20 mouse cellular contexts compared by ENCODE assay signal in the genomic region with DNA sequence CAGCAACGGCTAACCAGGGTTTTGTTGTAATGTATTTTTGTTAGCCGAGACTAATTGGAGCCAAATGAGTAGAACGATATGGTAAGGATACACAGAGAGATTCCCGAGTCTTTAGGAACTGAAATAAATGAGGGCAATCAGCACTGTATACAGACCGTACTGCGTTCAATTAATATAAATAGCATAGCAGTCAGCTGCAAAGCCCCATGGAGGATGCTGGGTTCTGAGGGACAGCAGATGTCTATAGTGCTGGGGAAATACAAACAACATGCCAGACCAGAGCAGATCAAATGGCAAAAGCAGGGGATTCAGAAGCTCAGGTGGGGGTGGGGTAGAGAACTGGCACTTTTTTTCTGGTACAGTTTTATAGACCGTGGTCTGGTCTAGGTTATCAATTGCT. TPM values are rescaled to one million over a fixed set of nuclear protein-coding genes. Genes with fewer than 3 reads are reported as not detected.
DNase-seq lines count a peak whose midpoint lies in the region; ATAC-seq and TF ChIP-seq lines count a peak whose summit lies in the region.
"Had no signal": no experiment of that assay in that cellular context is flagged by ENCODE, and none has a peak within 500 bp of the region (broad histone marks: within the 10 kb centered on the region; RNA-seq: fewer than 3 reads in every experiment).

No protein-coding gene starts in this region.

- no peak for TF ChIP-seq CTCF in forebrain, postnatal 0 days (IDR thresholded peaks at IDR 0.05; ENCODE audit: low read depth)
- TF ChIP-seq CTCF in left cerebral cortex, adult 2 months (IDR thresholded peaks at IDR 0.05), result no peak
- TF ChIP-seq CTCF in liver, postnatal 0 days (IDR thresholded peaks at IDR 0.05; ENCODE audit: low read depth), result no peak

- H3K36me3 ChIP-seq in forebrain, postnatal 0 days (ENCODE audit: insufficient read depth), result no peaks in the 10 kb centered on the region
- H3K36me3 ChIP-seq in forebrain, embryonic 13.5 days (ENCODE audit: poor library complexity, severe bottlenecking), result no peaks in the 10 kb centered on the region
- H3K36me3 ChIP-seq in neural tube, embryonic 11.5 days (ENCODE audit: control insufficient read depth, insufficient read depth, low read length), result no peaks in the 10 kb centered on the region
- H3K36me3 ChIP-seq in neural tube, embryonic 15.5 days, result no peaks in the 10 kb centered on the region
- H3K36me3 ChIP-seq in embryonic facial prominence, embryonic 15.5 days, result no peaks in the 10 kb centered on the region
- H3K36me3 ChIP-seq in liver, postnatal 0 days (replicated peaks; ENCODE audit: insufficient read depth, low read length), result no peaks in the 10 kb centered on the region
- H3K36me3 ChIP-seq: heart, embryonic 12.5 days had no signal

- no peaks in the 10 kb centered on the region for H3K9me3 ChIP-seq in forebrain, postnatal 0 days (ENCODE audit: low read length)
- H3K9me3 ChIP-seq in forebrain, embryonic 13.5 days (replicated peaks), result no peaks in the 10 kb centered on the region
- no peaks in the 10 kb centered on the region for H3K9me3 ChIP-seq in neural tube, embryonic 11.5 days (ENCODE audit: control insufficient read depth, low read length)
- H3K9me3 ChIP-seq in neural tube, embryonic 15.5 days (replicated peaks), result no peaks in the 10 kb centered on the region
- H3K9me3 ChIP-seq in embryonic facial prominence, embryonic 15.5 days (replicated peaks), result no peaks in the 10 kb centered on the region
- H3K9me3 ChIP-seq in liver, postnatal 0 days (ENCODE audit: low read length), result no peaks in the 10 kb centered on the region
- H3K9me3 ChIP-seq: heart, embryonic 12.5 days; megakaryocyte, embryonic 14.5 days had no signal

- no peaks in the 10 kb centered on the region for H3K27me3 ChIP-seq in forebrain, postnatal 0 days (ENCODE audit: insufficient read depth, low read length)
- no peaks in the 10 kb centered on the region for H3K27me3 ChIP-seq in forebrain, embryonic 13.5 days
- no peaks in the 10 kb centered on the region for H3K27me3 ChIP-seq in neural tube, embryonic 11.5 days (ENCODE audit: control insufficient read depth, insufficient read depth, low read length)
- H3K27me3 ChIP-seq in neural tube, embryonic 15.5 days (replicated peaks), result no peaks in the 10 kb centered on the region
- H3K27me3 ChIP-seq in embryonic facial prominence, embryonic 15.5 days, result no peaks in the 10 kb centered on the region
- no peaks in the 10 kb centered on the region for H3K27me3 ChIP-seq in liver, postnatal 0 days (ENCODE audit: insufficient read depth, low read length)
- H3K27me3 ChIP-seq: heart, embryonic 12.5 days; megakaryocyte, embryonic 14.5 days had no signal

- no peak overlapping the region for H3K9ac ChIP-seq in forebrain, postnatal 0 days
- no peak overlapping the region for H3K9ac ChIP-seq in forebrain, embryonic 13.5 days
- no peak overlapping the region for H3K9ac ChIP-seq in neural tube, embryonic 11.5 days (ENCODE audit: low read length)
- no peak overlapping the region for H3K9ac ChIP-seq in neural tube, embryonic 15.5 days (replicated peaks)
- H3K9ac ChIP-seq in embryonic facial prominence, embryonic 15.5 days, result no peak overlapping the region
- H3K9ac ChIP-seq in liver, postnatal 0 days (replicated peaks), result no peak overlapping the region
- H3K9ac ChIP-seq: heart, embryonic 12.5 days; liver, embryonic 14.5 days had no signal

- intact Hi-C loops in left cerebral cortex, adult 2 months (cut with DNase I), result no loop called here

- no peak overlapping the region for H3K4me3 ChIP-seq in forebrain, postnatal 0 days (ENCODE audit: low read depth, low read length)
- H3K4me3 ChIP-seq in forebrain, embryonic 13.5 days, result no peak overlapping the region
- H3K4me3 ChIP-seq in neural tube, embryonic 11.5 days (ENCODE audit: low read depth, low read length), result no peak overlapping the region
- no peak overlapping the region for H3K4me3 ChIP-seq in neural tube, embryonic 15.5 days (replicated peaks)
- H3K4me3 ChIP-seq in embryonic facial prominence, embryonic 15.5 days (replicated peaks), result no peak overlapping the region
- no peak overlapping the region for H3K4me3 ChIP-seq in left cerebral cortex, adult 2 months
- H3K4me3 ChIP-seq in liver, postnatal 0 days (ENCODE audit: low read depth, low read length), result no peak overlapping the region
- H3K4me3 ChIP-seq: heart, embryonic 12.5 days; megakaryocyte, embryonic 14.5 days had no signal

- no peak for TF ChIP-seq EP300 in liver, postnatal 0 days (IDR thresholded peaks at IDR 0.05; ENCODE audit: low read depth)

- no peak for DNase-seq in forebrain, postnatal 0 days
- no peak for DNase-seq in neural tube, embryonic 11.5 days (ENCODE audit: low spot score)
- no peak for DNase-seq in left cerebral cortex, adult 2 months (ENCODE audit: extremely low spot score in 1 of 2, low spot score in 2 of 2)
- no peak for DNase-seq in liver, postnatal 0 days
- DNase-seq: adrenal gland, adult 8-10 months; B cell, adult 2 months; cerebellum, adult 18-20 months; heart, postnatal 36 days; kidney, adult 2 months; layer of hippocampus, postnatal 36 days; left cerebral cortex, postnatal 4 days; lung, postnatal 14 days; thymus, adult 18-20 months had no signal

- H3K4me1 ChIP-seq in forebrain, postnatal 0 days (ENCODE audit: insufficient read depth), result 0 out of 2 replicates have a peak, but pooled peaks cover 3% of the 10 kb centered on the region
- 0 out of 2 replicates have a peak, but pooled peaks cover 2% of the 10 kb centered on the region for H3K4me1 ChIP-seq in forebrain, embryonic 13.5 days
- 0 out of 2 replicates have a peak, but pooled peaks cover 2% of the 10 kb centered on the region for H3K4me1 ChIP-seq in neural tube, embryonic 11.5 days (ENCODE audit: control insufficient read depth, insufficient read depth, low read length)
- peaks cover 6% of the 10 kb centered on the region; the same call in 1 of the 2 replicates for H3K4me1 ChIP-seq in neural tube, embryonic 15.5 days
- H3K4me1 ChIP-seq in embryonic facial prominence, embryonic 15.5 days, result peaks cover 6% of the 10 kb centered on the region; the same call in 1 of the 2 replicates
- no peaks in the 10 kb centered on the region for H3K4me1 ChIP-seq in liver, postnatal 0 days (ENCODE audit: insufficient read depth)

- WGBS in forebrain, postnatal 0 days, result 42% methylated on average over 7 of the region's 7 CpGs
- WGBS in forebrain, embryonic 13.5 days, result 51% methylated on average over 7 of the region's 7 CpGs
- WGBS in neural tube, embryonic 11.5 days, result 52% methylated on average over 7 of the region's 7 CpGs
- WGBS in neural tube, embryonic 15.5 days, result 33% methylated on average over 7 of the region's 7 CpGs
- WGBS in embryonic facial prominence, embryonic 15.5 days, result 30% methylated on average over 7 of the region's 7 CpGs
- WGBS in liver, postnatal 0 days (ENCODE audit: insufficient replicate concordance), result 73% methylated on average over 7 of the region's 7 CpGs

- H3K4me2 ChIP-seq in forebrain, postnatal 0 days (ENCODE audit: low read depth), result no peak overlapping the region
- no peak overlapping the region for H3K4me2 ChIP-seq in forebrain, embryonic 13.5 days
- H3K4me2 ChIP-seq in neural tube, embryonic 11.5 days (ENCODE audit: low read depth), result no peak overlapping the region
- no peak overlapping the region for H3K4me2 ChIP-seq in neural tube, embryonic 15.5 days
- no peak overlapping the region for H3K4me2 ChIP-seq in embryonic facial prominence, embryonic 15.5 days (replicated peaks)
- no peak overlapping the region for H3K4me2 ChIP-seq in liver, postnatal 0 days (ENCODE audit: low read depth, low read length)
- H3K4me2 ChIP-seq: heart, embryonic 12.5 days had no signal

- 0 out of 2 replicates have a peak, but pooled peaks have one; percentile 50 for ATAC-seq in forebrain, postnatal 0 days
- ATAC-seq in forebrain, embryonic 13.5 days, result no peak
- peak; percentile 35; the same call in 1 of the 2 replicates for ATAC-seq in neural tube, embryonic 11.5 days (ENCODE audit: insufficient read depth, low FRiP score, low TSS enrichment)
- no peak for ATAC-seq in neural tube, embryonic 15.5 days (ENCODE audit: low FRiP score)
- peak; percentile 51; the same call in 1 of the 2 replicates for ATAC-seq in embryonic facial prominence, embryonic 15.5 days (ENCODE audit: insufficient number of reproducible peaks, low FRiP score, low TSS enrichment, low read depth)
- no peak for ATAC-seq in liver, postnatal 0 days
- ATAC-seq: hindbrain, postnatal 0 days had no signal

- H3K27ac ChIP-seq in forebrain, postnatal 0 days (ENCODE audit: low read depth, low read length), result no peak overlapping the region
- no peak overlapping the region for H3K27ac ChIP-seq in forebrain, embryonic 13.5 days
- no peak overlapping the region for H3K27ac ChIP-seq in neural tube, embryonic 11.5 days (ENCODE audit: low read depth, low read length)
- no peak overlapping the region for H3K27ac ChIP-seq in neural tube, embryonic 15.5 days (replicated peaks)
- no peak overlapping the region for H3K27ac ChIP-seq in embryonic facial prominence, embryonic 15.5 days (replicated peaks)
- H3K27ac ChIP-seq in left cerebral cortex, adult 2 months, result no peak overlapping the region
- H3K27ac ChIP-seq in liver, postnatal 0 days (ENCODE audit: low read depth), result no peak overlapping the region
- H3K27ac ChIP-seq: hindbrain, postnatal 0 days; liver, embryonic 14.5 days had no signal

RNA-seq across cellular contexts. Expression of a gene that starts 51.9 kb away (rescaled TPM):
- total RNA-seq in forebrain, postnatal 0 days (2014; rRNA removed), result 21.4 and 24.8 TPM in 2 replicates
- 18.2 and 19.8 TPM in 2 replicates for polyA plus RNA-seq in forebrain, postnatal 0 days (2015; fragmentation: Nextera tagmentation; extraction: Ambion mirVana)
- 24.1 TPM in 2 replicates for polyA plus RNA-seq in forebrain, embryonic 13.5 days (2015; fragmentation: Nextera tagmentation; extraction: Ambion mirVana)
- 33.8 and 36.7 TPM in 2 replicates for polyA plus RNA-seq in neural tube, embryonic 11.5 days (2014; fragmentation: Nextera tagmentation; extraction: Ambion mirVana)
- polyA plus RNA-seq in neural tube, embryonic 15.5 days (2015; fragmentation: Nextera tagmentation; extraction: Ambion mirVana), result 15.9 and 20.0 TPM in 2 replicates
- polyA plus RNA-seq in embryonic facial prominence, embryonic 15.5 days (2015; fragmentation: Nextera tagmentation; extraction: Ambion mirVana), result 21.7 and 23.6 TPM in 2 replicates
- 10 to 100 TPM; 21.4 to 22.9 TPM for total RNA-seq in left cerebral cortex, adult 2 months (2021)
- polyA plus RNA-seq in liver, postnatal 0 days (2015; fragmentation: Nextera tagmentation; extraction: Ambion mirVana), result 10.0 and 10.5 TPM in 2 replicates

Comparison
In these comparisons a context has a peak if more than half of its experiments do, and no peak if none do; other contexts are left out.
1. ATAC-seq: peak in forebrain, postnatal 0 days (single experiment), neural tube, embryonic 11.5 days (single experiment) and embryonic facial prominence, embryonic 15.5 days (single experiment); none in forebrain, embryonic 13.5 days (single experiment), neural tube, embryonic 15.5 days (single experiment) and liver, postnatal 0 days (single experiment).